Mouse (Mus musculus) small intestine, adult 2 months (tissue): ENCODE measurements around the gene Pak1ip1.

ENCODE experiments used
- CTCF ChIP-seq: fragments of 200-500 bp; IDR thresholded peaks from 2 replicates; pipeline ENCODE4 v1.5.1; 2012; ENCODE audit warnings: low read depth, mild to moderate bottlenecking, control low read depth, inconsistent platforms, low read length, moderate library complexity, mixed read lengths; ENCODE audit not compliant: insufficient replicate concordance, insufficient read length; ENCODE audit errors: extremely low read depth
- POLR2A ChIP-seq: fragments of 200-500 bp; IDR thresholded peaks from 2 replicates; pipeline ENCODE4 v1.6.1; 2012; ENCODE audit warnings: low read depth, mild to moderate bottlenecking, control low read depth, inconsistent platforms, low read length, moderate library complexity

- TF ChIP-seq CTCF (no peak), POLR2A (no peak)
These were observed 8.1 kb downstream of the Pak1ip1 start for GRCm38 (mm10) chr13:41008946-41009345.
